Mouse (Mus musculus): ENCODE data around the gene Hsd17b13.
"Not testable (repeated sequence)": the region's sequence is repeated elsewhere in the genome, so short reads cannot be mapped to it uniquely, and the experiment has no call there.

DNA sequence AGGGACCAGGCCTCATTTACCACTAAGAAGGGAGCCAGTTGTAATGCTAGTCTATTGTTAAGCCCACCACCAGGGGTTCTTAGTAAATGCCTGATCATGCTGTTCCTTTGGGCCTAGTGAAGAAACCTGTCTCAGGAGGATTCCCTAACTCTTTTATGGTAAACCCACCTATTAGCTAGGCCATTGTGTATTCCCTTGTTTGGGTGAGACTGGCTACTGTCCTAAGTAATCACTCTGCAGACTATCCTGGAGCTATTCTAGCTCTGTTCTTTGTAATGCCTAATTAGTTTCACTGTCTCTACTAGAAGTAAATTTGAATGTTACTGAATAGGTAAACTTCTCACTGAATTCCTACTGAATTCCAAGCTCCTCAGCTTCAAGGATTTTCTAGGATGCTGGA is 45.3 kb downstream of the Hsd17b13 start:
- not testable (repeated sequence) for TF ChIP-seq POLR2A (IDR thresholded peaks at IDR 0.05; ENCODE audit: control insufficient read depth, low read depth, low read length); CTCF (IDR thresholded peaks at IDR 0.05; ENCODE audit: control insufficient read depth, insufficient read depth, insufficient replicate concordance, low read depth, low read length)

All from testis, adult 2 months (tissue).